Mouse (Mus musculus): ENCODE measurements around the gene N4bp2.

GRCm38 (mm10) chr5:65827102-65827501, 63.8 kb downstream of the N4bp2 start:
- TF ChIP-seq CTCF (IDR thresholded peaks at IDR 0.05; ENCODE audit: control insufficient read depth, insufficient read depth, insufficient replicate concordance, low read depth, low read length): no peak
- TF ChIP-seq POLR2A (IDR thresholded peaks at IDR 0.05; ENCODE audit: control insufficient read depth, low read depth, low read length): no peak

Data from testis, adult 2 months (tissue).